Mouse (Mus musculus): ENCODE results near the gene Dyrk1a.

The Dyrk1a gene

DNA sequence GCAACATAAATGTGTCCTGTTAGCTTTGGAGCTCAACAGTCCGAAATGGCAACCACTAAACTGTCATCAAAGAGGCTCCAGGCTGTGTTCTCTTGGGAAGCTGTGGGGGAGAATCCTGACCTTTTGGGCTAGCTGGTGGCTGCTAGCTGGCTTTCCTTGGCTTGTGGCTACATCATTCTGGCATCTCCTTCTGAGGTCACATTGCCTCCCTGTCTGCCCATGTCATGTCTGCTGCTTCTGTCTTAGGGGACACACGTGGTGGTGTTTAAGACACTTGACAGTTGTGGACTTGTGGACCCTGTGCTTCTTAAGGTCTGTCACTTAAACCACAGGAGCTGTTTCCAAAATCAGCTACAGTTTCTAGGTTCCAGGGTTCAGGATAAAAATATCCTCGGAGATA lies 21.7 kb downstream of the Dyrk1a start:
- no peak for DNase-seq

DNA sequence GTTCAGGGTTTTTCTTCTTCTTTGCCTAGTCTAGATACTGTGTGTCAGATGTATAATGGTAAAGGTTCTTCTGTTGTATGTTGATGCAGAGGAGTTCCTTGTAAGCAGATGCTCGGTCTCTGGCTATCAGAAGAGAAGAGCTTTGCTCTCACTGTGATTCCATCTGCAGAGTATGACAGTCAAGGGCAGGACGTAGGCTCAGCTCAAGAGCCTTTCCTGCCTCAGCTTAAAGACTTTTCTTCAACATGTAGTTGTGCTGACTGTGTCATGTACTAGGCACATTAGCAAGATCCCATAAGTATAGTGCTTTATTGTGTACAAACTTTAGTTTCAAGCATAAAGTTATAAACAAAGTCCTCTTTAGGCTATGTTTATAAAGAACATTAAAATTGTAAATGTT lies 26.8 kb downstream of the Dyrk1a start:
- no peak for DNase-seq

DNA sequence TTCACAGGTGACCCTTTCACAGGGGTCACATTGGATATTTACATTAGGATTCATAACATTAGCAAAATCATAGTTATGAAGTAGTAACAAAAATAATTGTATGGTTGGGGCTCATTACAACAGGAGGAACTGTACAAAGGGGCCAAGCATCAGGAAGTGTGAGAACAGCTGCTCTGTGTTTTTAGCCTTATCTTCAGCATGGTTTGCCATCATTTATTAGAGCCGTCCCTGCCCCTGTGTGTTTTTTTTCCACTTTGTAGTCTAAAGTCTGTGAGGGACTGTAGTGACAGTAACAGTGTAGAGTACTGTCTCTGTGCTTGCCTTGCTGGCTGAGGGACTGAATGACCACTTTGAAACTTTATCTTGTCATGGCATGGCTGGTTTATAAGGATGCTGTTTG lies 27.8 kb downstream of the Dyrk1a start:
- no peak for DNase-seq

DNA sequence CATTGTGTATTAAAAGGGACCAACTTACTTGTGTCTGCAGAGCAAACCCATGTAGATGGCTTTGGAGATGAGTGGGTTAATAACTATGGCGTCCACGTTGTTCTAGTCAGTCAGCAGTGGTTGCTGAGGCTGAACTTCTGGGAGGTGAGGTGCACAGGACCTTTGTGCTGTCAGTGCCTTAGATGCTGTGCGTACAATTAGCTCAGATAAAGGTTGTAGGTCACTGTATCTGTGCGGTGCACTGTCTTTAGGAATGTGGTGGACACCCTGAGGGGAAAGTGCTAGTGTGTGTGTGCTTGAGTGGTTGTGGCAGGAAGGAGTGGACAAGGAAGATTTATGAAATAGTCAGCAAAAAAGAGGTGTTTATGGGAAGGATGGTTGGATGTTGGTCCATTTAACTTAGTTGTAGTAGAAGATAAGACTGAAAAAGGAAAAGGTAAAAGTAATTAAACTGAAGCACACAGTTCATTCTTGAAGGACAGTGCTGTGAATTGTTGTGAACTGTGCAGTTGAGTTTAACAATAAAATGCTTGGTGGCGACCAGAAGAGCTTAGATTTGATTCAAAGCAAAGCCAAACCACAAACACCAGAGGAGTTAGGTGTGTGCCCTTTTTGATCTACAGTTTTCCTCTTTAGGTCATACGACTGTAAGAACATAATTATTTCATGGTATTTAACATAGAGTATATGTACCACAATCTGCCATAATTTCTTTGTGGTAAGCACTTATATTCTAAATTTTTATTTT lies 30.3 kb downstream of the Dyrk1a start:
- DNase-seq, result no peak

DNA sequence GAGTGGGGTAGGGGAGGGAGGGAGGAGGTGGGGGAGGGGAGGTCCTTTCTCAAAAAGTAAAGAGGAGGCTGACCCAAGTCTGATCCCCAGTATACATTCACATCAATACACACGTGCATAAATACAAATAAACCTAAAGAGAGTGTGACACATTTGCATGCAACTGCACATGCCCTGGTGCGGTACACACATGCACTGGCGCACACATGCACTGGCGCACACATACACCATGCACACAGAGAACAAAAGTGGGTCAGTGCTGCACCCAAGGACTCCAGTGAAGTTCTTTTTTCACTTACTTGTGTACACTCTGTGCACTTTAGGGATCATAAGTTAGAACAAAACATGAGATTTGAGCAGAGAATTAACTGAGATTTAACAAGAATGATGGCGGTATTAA lies 31.3 kb downstream of the Dyrk1a start:
- no peak for DNase-seq

DNA sequence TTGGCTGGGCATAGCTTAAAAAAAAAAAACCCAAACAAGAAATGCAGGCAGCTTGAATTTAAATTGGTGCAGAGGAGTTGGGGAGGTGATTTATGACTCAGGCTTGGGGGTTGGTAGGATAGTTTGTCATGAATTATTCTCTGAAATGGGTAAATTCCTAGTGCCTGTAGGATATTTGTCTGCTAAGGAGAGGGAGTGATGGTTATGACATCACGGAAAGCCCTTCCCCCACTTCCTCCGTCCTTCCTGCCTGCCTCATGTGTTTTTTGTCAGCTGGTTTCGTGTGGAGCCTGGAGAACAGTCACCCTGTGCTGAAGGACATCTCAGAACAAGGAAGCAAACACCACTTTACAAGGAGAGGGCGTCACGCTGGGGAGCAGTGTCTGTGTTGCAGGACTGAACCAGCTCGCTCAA lies 31.7 kb downstream of the Dyrk1a start:
- DNase-seq, result peak; percentile 41

DNA sequence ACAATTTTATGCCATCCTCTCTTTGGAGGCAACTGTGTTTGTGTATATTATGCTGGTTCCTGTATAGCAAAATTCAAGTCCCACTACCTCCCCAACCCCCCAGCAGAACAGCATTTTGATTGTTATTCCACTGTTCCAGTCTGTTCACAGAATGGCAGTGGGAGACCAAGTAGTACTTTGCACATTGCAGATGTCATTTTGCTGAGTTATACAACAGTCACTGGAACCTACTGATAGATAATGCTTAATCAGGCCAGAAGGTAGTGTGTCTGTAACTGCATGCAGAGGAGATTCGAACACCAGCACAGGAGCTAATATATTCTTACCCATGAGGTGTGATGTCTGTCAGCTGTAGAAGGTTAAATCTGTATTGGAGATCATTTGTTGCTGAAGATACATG lies 32.4 kb downstream of the Dyrk1a start:
- no peak for DNase-seq

DNA sequence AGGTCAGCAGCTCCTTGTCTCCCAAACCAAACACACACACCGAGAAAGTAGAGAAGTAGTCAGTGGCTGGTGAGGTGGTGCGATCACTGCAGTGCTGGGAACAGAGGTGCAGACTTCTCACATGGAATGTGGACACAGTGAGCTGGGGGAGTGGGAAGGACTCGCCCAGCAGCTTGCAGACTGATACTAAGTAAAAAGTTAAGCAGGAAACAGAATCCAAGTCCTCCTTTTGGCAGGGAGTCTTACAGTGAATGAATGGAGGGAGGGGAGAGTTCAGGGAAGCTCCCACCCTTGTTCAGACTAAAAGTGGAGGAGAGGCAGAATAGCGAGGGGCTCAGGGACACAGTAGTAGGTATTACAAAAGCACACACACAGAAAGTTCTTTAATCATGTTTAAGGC lies 32.9 kb downstream of the Dyrk1a start:
- DNase-seq, result no peak

DNA sequence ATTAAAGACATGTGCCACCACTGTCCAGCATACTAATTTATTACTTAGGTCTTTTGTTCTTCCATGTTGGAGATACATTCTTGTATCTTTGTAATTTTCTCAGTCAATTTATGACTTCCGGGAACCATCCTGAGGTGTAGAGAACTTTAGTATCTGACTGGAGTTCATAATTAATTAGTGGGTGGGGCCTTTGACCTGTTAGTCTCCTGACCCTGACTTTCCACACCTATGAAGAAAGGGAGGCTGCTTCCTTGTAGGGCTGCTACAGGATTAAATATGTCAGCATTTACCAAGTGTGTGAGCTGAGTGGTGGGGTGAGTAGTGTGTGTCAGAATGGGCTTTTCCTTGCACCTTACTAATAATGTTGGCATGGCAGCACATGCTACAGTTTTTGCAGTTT lies 36.4 kb downstream of the Dyrk1a start:
- DNase-seq, result no peak

DNA sequence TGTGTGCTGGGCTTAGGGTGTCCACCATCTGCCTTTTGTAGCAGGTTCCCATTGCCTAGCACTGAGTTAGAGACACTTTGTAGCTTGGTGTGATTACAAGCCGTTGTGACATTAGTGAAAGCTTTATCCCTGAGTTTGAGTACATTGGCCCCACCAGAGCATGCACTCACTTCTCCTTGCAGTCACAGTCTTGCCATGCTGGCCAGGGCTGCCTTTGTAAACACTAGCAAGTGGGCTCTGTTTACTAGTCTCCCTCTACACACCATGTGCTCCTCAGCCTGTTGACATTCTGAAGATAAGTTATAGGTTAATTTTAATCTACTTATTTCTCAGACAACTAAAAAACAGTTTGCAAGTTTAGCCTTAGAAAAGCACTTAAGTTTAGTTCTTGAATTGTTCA lies 37.7 kb downstream of the Dyrk1a start:
- no peak for DNase-seq

DNA sequence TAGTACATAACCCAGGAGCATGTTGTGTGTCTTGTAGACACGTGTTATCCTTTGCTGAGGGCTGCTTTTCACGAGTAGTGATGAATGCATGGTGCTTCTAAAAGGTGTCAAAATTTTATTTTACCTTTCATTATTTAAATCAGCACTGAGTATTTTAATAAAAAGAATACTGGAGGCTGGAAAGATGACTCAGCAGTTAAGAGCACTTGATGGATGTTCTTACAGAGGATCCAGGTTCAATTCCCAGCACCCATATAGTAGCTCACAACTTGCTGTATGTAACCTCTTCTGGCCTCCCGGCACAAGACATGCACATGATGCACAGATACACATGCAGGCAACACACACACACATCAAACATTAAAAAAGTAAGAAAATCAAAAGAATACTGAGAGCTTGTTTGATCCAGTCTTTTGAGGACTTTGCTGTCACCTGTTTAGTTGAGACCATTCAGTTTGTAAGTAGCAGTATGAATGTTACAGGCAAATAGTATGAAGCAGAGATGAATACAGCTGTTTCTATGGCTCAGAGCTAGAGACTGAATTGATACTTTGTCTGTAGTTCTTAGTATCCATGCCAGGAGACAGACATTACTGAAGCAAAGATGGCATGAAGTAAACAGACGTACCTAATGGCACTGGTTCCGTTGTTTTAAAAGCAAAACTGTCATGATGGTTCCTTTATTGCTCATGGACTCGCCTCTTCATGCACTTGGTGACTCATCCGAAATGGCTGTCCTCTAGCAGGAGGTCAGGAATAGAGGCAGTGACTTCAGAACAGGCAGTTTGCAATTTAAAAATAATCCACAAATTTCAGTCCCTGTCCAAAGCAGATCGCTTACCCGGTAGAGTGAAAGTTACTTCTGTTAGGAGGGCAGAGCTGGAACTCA lies 39.1 kb downstream of the Dyrk1a start:
- no peak for DNase-seq

DNA sequence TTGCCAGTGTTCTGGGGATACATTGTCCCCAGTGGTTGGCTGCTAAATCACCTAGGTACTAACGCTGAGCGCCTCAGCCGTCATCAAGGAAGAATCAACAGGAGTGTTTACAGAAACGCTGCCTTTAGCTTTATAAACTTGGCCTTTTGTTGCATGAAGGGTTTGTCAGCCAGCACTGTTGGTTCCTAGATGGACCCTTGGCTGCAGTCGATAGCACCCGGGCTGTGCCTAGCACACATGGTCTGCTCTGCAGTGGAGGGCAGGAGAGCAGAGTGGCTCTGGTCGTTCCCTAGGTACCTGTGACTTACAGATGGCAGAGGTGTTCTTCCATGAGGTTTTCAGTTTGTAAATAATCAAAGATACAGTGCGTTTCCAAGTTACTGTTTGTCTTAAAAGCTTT lies 42.8 kb downstream of the Dyrk1a start:
- DNase-seq, result no peak

DNA sequence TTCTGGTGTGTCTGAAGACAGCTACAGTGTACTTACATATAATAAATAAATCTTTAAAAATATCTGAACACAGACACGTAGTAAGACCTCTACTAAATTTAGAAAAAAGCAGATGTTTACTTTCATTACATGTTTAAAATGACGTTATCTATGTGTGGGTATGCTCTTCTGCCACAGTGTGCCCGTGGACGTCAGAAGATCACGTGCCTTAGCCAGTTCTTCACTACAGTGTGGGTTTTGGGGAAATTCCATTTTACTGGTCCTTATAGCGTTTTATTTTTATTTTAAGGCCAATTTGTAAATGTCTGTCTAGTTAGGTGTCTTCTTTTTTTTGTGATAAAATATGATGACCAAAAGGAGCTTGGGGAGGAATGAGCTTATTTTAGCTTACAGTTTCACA lies 47.4 kb downstream of the Dyrk1a start:
- no peak for DNase-seq

DNA sequence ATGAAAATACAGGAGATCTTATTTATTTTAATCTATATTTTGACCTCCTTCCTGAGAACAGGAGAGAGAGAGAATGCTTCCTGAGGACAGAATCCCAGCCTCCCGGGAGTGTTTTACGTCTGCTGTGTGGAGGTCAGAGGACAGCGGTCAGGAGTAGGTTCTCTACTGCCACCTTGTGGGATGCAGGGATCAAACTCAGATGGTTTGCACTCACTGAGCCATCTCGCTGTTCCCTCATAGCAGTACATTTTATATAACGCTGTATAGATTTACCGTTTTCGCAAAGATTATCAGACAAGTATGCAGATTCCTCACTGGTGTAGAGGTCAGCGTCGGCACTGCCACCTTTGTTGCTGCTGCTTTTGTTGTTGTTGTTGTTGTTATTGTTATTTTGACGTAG lies 48.7 kb downstream of the Dyrk1a start:
- peak; percentile 36 for DNase-seq

DNA sequence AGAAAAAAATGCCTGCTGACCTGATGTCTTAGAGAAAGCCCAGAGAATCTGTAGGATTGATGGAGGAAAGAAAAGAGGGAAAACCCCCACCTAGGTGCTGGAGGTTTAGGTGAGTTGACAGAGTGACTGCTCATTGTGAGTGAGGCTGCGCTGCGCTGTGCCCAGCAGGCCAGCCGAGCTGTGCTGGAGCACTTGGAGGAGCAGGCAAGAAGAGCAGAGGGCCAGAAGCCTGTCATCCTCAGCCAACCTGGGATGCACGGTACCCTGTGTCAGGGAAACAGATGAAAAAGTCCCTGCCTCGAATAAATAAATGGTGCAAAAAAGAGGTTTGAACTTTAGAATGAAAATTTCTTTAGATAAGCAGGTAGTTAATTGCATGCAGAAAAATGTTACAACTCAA lies 49.5 kb downstream of the Dyrk1a start:
- DNase-seq, result no peak

DNA sequence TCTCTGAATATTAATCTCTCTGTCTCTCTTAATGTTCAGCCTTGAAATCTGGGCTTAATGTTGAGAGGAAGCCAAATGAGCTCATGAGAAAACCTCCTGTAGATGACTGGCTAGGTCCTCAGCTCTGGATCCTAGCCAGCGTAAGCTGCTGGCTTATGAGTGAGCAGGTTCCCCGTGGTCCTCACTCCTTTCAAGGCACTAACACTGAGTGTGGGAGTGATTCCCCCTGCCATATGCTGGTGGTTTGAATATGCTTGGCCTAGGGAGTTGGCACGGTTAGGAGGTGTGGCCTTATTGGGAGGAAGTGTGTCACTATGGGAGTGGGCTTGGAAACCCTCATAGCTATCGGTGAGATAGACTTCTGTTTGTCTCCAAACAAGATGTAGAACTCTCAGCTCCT lies 55.1 kb downstream of the Dyrk1a start:
- no peak for DNase-seq

DNA sequence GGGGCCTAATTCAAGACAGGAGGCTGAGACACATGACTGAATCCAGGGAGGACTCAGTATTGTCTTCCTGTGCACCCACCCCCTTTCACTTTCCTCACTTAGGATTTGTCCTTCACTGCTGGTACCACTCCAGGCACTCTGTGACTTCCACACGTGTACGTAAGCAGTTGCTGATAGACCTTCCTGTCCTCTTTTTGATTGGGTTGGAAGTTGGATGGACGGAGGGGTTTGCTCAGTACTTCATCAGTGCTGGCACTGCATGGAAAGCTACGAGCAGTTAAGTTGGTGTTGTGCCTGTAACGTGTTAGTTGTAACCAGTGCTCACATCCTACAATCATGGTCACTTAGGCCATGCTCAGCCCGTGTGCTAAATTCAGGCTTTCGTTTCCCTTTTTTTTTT lies 55.8 kb downstream of the Dyrk1a start:
- DNase-seq, result no peak

DNA sequence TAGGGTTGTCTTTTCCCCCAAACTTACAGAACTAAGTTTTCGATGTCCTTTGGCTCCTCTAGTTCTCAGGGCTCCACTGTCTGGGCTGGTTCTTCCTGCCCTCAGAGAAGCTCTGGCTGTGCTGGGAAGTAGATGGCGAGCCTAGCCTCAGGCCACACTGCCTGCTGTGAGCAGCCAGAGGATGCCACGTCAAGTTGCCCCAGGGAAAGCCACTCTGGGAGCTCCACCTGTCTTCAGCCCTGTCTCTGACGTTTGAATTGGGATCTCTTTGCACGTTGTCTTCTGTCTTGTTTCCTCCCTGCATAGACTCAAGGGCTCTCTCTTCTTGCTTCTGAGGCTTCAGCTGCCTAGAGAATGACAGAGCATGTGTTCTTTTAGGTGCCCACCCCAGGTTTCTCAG lies 57.9 kb downstream of the Dyrk1a start:
- DNase-seq, result no peak

DNA sequence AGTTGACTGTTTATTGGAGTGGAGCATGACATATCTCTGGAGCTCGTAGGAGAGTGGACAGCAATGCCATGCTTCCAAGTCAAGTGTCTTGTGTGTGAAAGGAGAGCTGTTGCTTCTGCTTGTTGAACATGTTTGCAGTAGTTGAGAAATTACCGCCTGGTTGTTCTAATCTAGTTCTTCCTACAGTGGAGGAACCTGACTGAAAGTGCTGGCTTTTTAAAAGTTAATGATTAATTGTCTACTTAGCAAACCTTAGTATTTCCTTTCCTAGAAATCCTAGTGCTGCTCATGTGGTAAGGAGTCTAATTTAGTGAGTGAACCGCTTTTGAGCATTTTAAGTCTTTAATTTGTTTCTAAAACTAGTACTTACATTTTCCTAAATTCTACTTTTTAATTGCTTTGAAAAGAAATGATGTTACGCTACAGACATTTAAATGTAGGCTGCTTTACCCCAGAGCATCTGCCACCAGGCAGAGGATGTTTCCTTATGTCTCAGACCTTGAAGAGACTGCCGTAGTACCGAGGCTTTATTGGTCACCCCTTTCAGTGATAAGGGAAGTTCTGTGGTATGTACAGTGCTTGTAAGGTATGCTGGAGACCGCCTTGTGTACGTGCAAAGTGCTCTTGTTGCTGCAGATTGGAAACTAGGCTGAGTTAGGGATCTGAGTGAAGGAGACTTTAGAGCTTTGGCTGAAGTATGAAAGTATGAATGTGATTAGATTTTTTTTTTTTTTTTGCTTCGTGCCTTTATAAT lies 59.3 kb downstream of the Dyrk1a start:
- no peak for DNase-seq

DNA sequence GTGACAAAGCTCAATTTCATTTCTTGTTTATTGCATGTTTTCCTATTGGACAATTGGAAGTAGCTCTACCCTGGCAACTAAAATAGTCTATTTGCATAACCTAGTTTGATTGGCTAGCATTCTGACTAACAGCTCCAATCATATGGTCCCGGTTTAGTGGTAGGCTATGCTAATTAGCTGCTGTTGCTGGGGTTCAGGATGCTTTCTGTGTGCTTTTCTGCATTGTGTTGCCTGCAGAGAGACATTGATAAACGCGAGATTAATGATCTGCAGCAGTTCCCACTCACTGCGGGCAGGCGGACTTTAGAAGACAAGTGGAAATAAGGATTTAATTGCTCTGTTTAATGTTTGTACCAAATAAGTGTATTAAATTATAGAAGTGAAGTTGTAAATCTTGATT lies 62.2 kb downstream of the Dyrk1a start:
- DNase-seq, result no peak

DNA sequence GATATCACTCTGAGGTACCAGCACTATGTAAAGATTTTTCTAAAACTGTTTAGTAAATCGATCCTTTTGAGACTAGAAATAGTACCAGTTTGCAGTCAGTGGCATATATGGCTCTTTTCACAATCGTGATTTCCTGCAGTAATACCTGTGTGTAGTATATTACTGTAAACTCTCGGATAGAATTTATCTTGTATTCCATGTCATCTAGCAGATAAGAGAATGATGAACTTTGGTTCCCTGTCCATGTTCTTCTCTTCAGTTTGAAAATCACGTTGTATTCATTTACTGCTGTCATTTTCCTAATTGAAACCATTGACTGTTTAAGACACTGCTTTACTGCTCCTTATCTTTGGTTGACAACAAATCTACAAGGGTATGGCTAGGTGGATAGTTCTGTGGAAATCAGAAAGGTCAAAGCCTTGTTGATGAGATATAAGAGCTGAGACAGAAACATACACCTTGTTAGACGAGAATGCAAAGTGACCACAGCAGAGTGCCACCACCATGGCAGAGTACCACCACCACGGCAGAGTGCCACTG lies 62.7 kb downstream of the Dyrk1a start:
- no peak for DNase-seq

DNA sequence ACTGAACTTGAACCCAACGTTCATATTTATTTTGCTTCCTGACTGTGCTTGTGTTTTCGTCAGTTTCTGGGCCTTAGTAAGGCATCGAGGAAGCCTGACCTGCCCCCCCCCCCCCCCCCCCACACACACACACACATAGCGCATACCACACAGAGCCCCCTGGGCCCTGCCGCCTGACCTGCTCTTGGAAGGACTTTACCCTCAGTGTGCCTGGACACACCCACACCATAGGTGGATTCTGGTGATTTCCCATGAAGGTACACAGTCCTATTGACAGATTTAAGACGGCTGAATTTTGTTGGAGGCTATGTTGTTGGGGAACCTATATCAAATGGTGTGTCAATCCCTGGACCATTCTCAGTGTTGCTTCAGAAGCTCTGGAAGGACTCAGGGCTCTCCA lies 63.2 kb downstream of the Dyrk1a start:
- no peak for DNase-seq

DNA sequence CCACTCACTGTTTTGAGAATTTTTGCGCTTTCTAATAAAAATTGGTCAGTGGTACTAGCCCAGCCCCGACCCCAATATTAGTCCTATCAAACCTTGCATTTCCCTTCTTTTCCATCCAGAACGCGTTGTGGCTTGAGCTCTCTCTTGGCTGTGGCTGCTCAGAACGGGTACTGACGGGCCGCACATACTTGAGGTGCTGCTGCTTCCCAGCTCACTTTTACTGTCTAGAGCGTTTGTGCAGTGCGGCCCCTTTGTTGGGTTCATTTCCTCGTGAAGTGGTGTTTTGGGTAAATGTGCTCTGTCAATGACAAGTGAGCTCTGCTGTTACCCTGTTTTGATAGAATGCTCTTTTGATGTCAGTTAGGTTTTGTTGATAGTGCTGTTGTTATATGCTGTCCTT lies 67.6 kb downstream of the Dyrk1a start:
- DNase-seq, result no peak

DNA sequence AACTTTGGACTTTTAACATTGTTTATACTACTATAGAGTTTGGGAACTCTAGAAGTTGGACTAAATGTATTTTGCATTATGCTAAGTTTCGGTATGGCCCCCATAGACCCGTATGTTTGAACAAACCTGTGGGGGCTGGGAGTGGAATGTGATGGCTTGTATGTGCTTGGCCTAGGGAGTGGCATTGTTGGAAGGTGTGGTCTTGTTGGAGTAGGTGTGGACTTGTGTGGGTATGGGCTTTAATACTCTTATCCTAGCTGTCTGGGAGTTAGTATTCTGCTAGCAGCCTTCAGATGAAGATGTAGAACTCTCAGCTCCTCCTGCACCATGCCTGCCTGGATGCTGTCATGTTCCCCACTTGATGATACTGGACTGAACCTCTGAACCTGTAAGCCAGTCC lies 72.0 kb downstream of the Dyrk1a start:
- no peak for DNase-seq
